Mouse (Mus musculus): ENCODE measurements around the gene Trpd52l3. TPM values are rescaled to one million over a fixed set of nuclear protein-coding genes. Genes with fewer than 3 reads are reported as not detected.

The Trpd52l3 gene
- polyA plus RNA-seq (2015; fragmentation: Nextera tagmentation; extraction: Ambion mirVana), result not detected in 2 replicates

GRCm38 (mm10) chr19:30003621-30004020, at the start of gene Trpd52l3:
Gene Trpd52l3 (plus strand): TSS chr19:30003790.
- WGBS, result 89% methylated on average over 9 of the region's 9 CpGs
- no peak for ATAC-seq (ENCODE audit: borderline replicate concordance, extremely low read depth, low FRiP score, low TSS enrichment)

GRCm38 (mm10) chr19:29953833-29954232, 49.8 kb upstream of the Trpd52l3 start:
- no peak for ATAC-seq (ENCODE audit: borderline replicate concordance, extremely low read depth, low FRiP score, low TSS enrichment)
- Histone ChIP-seq H3K9me3 (no peaks in the 10 kb centered on the region), H3K4me1 (0 out of 2 replicates have a peak, but pooled peaks cover 2% of the 10 kb centered on the region), H3K27ac (no peak overlapping the region), H3K9ac (no peak overlapping the region), H3K4me2 (no peak overlapping the region), H3K36me3 (no peaks in the 10 kb centered on the region), H3K4me3 (no peak overlapping the region), H3K27me3 (no peaks in the 10 kb centered on the region)
- 86% methylated on average over 3 of the region's 3 CpGs for WGBS

More at GRCm38 (mm10) chr19:30003621-30004020, at the start of gene Trpd52l3:
- Histone ChIP-seq H3K27me3 (no peaks in the 10 kb centered on the region), H3K9ac (no peak within 1 kb of the TSS), H3K27ac (no peak within 1 kb of the TSS), H3K9me3 (no peaks in the 10 kb centered on the region), H3K4me3 (no peak within 1 kb of the TSS), H3K36me3 (no peaks in the 10 kb centered on the region), H3K4me2 (no peak within 1 kb of the TSS), H3K4me1 (no peaks in the 10 kb centered on the region)

GRCm38 (mm10) chr19:29955454-29955853, 48.1 kb upstream of the Trpd52l3 start:
- no peaks in the 10 kb centered on the region for H3K9me3 ChIP-seq
- no peaks in the 10 kb centered on the region for H3K27me3 ChIP-seq
- no peak overlapping the region for H3K9ac ChIP-seq
- no peaks in the 10 kb centered on the region for H3K4me1 ChIP-seq
- no peak for ATAC-seq (ENCODE audit: borderline replicate concordance, extremely low read depth, low FRiP score, low TSS enrichment)
- 74% methylated on average over 2 of the region's 2 CpGs for WGBS
- H3K4me3 ChIP-seq, result no peak overlapping the region
- H3K27ac ChIP-seq, result no peak overlapping the region
- no peaks in the 10 kb centered on the region for H3K36me3 ChIP-seq
- H3K4me2 ChIP-seq, result no peak overlapping the region

DNA sequence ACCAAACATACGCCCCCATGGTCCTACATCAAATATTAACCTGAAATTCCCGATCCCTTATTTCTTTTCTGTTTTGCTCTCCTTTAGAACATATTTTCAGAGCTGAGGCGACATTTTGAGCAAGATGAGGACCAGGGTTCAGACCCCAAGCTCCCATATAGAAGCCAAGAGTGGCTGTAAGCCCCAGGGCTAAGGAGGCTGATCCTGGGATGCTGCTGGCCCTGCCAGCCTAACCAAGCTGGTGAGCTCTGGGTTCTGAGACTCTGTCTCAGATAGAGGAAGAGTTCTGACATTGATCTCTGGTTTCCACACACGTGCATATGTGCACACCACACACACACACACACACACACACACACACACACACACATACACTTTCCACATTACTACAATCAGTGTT, 42.7 kb upstream of the Trpd52l3 start:
- 75% methylated on average over 4 of the region's 4 CpGs for WGBS
- Histone ChIP-seq H3K4me1 (no peaks in the 10 kb centered on the region), H3K27me3 (no peaks in the 10 kb centered on the region), H3K36me3 (no peaks in the 10 kb centered on the region), H3K9me3 (no peaks in the 10 kb centered on the region), H3K4me2 (no peak overlapping the region), H3K9ac (no peak overlapping the region), H3K4me3 (no peak overlapping the region), H3K27ac (no peak overlapping the region)
- no peak for ATAC-seq (ENCODE audit: borderline replicate concordance, extremely low read depth, low FRiP score, low TSS enrichment)

GRCm38 (mm10) chr19:29961842-29962241, 41.7 kb upstream of the Trpd52l3 start:
- H3K36me3 ChIP-seq, result no peaks in the 10 kb centered on the region
- no peak for ATAC-seq (ENCODE audit: borderline replicate concordance, extremely low read depth, low FRiP score, low TSS enrichment)
- no peaks in the 10 kb centered on the region for H3K9me3 ChIP-seq
- H3K4me2 ChIP-seq, result no peak overlapping the region
- H3K9ac ChIP-seq, result no peak overlapping the region
- no peak overlapping the region for H3K4me3 ChIP-seq
- no peak overlapping the region for H3K27ac ChIP-seq
- no peaks in the 10 kb centered on the region for H3K27me3 ChIP-seq
- WGBS, result 65% methylated on average over 6 of the region's 6 CpGs
- no peaks in the 10 kb centered on the region for H3K4me1 ChIP-seq

DNA sequence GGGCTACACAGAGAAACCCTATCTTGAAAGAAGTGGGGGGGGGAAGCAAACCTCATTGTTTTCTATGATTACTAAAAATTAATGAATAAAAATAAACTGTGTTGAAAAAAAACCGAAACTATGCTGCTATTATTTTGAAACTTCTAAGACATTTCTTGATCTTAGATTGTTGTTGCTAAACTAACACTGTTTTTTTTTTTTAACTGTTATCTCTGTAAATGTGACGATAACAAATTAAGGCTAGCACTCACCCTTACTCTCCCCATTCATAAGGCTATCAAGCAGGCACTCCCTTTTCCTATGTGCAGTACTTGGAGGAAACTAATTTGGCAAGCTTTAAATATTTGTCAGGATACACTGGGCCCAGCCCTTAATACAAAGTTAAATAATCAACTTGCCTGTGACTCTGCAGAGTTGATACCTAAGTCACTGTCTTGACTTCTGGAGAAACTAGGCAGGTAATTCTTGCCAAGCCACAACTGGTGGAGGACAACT, 39.9 kb upstream of the Trpd52l3 start:
- Histone ChIP-seq H3K27me3 (no peaks in the 10 kb centered on the region), H3K4me1 (no peaks in the 10 kb centered on the region), H3K36me3 (no peaks in the 10 kb centered on the region), H3K4me3 (no peak overlapping the region), H3K9ac (no peak overlapping the region), H3K4me2 (no peak overlapping the region), H3K9me3 (no peaks in the 10 kb centered on the region), H3K27ac (no peak overlapping the region)
- WGBS, result 54% methylated on average over 2 of the region's 2 CpGs
- no peak for ATAC-seq (ENCODE audit: borderline replicate concordance, extremely low read depth, low FRiP score, low TSS enrichment)

GRCm38 (mm10) chr19:29967960-29968359, 35.6 kb upstream of the Trpd52l3 start:
- Histone ChIP-seq H3K9ac (no peak overlapping the region), H3K4me2 (no peak overlapping the region), H3K4me1 (no peaks in the 10 kb centered on the region), H3K27ac (no peak overlapping the region), H3K27me3 (no peaks in the 10 kb centered on the region), H3K36me3 (no peaks in the 10 kb centered on the region), H3K4me3 (no peak overlapping the region), H3K9me3 (no peaks in the 10 kb centered on the region)
- no peak for ATAC-seq (ENCODE audit: borderline replicate concordance, extremely low read depth, low FRiP score, low TSS enrichment)
- 64% methylated on average over 3 of the region's 3 CpGs for WGBS

- H3K4me3 ChIP-seq, result no peak overlapping the region
- no peaks in the 10 kb centered on the region for H3K36me3 ChIP-seq
- no peak overlapping the region for H3K9ac ChIP-seq
- 73% methylated on average over 5 of the region's 5 CpGs for WGBS
- H3K4me1 ChIP-seq, result no peaks in the 10 kb centered on the region
- H3K27me3 ChIP-seq, result no peaks in the 10 kb centered on the region
- ATAC-seq (ENCODE audit: borderline replicate concordance, extremely low read depth, low FRiP score, low TSS enrichment), result no peak
- H3K27ac ChIP-seq, result no peak overlapping the region
- H3K9me3 ChIP-seq, result no peaks in the 10 kb centered on the region
- no peak overlapping the region for H3K4me2 ChIP-seq
These were observed 30.2 kb upstream of the Trpd52l3 start for GRCm38 (mm10) chr19:29973396-29973795.

- 52% methylated on average over 2 of the region's 2 CpGs for WGBS
- no peak overlapping the region for H3K4me3 ChIP-seq
- H3K9me3 ChIP-seq, result no peaks in the 10 kb centered on the region
- H3K36me3 ChIP-seq, result no peaks in the 10 kb centered on the region
- no peak overlapping the region for H3K27ac ChIP-seq
- no peaks in the 10 kb centered on the region for H3K4me1 ChIP-seq
- H3K9ac ChIP-seq, result no peak overlapping the region
- H3K27me3 ChIP-seq, result no peaks in the 10 kb centered on the region
- ATAC-seq (ENCODE audit: borderline replicate concordance, extremely low read depth, low FRiP score, low TSS enrichment), result no peak
- no peak overlapping the region for H3K4me2 ChIP-seq
These were observed 24.7 kb upstream of the Trpd52l3 start for GRCm38 (mm10) chr19:29978847-29979246.

GRCm38 (mm10) chr19:29979452-29980089, 24.0 kb upstream of the Trpd52l3 start:
- no peak for ATAC-seq (ENCODE audit: borderline replicate concordance, extremely low read depth, low FRiP score, low TSS enrichment)
- no peaks in the 10 kb centered on the region for H3K9me3 ChIP-seq
- H3K27me3 ChIP-seq, result no peaks in the 10 kb centered on the region
- H3K4me3 ChIP-seq, result no peak overlapping the region
- H3K9ac ChIP-seq, result no peak overlapping the region
- H3K36me3 ChIP-seq, result no peaks in the 10 kb centered on the region
- no peak overlapping the region for H3K27ac ChIP-seq
- no peaks in the 10 kb centered on the region for H3K4me1 ChIP-seq
- H3K4me2 ChIP-seq, result no peak overlapping the region
- 78% methylated on average over 8 of the region's 8 CpGs for WGBS

GRCm38 (mm10) chr19:29984208-29985005, 19.2 kb upstream of the Trpd52l3 start:
- ATAC-seq (ENCODE audit: borderline replicate concordance, extremely low read depth, low FRiP score, low TSS enrichment), result no peak

GRCm38 (mm10) chr19:29986464-29987091, 17.0 kb upstream of the Trpd52l3 start:
- H3K9me3 ChIP-seq, result no peaks in the 10 kb centered on the region
- H3K27ac ChIP-seq, result no peak overlapping the region
- no peaks in the 10 kb centered on the region for H3K27me3 ChIP-seq
- H3K9ac ChIP-seq, result no peak overlapping the region
- H3K4me3 ChIP-seq, result no peak overlapping the region
- H3K36me3 ChIP-seq, result no peaks in the 10 kb centered on the region
- WGBS, result 83% methylated on average over 12 of the region's 12 CpGs
- no peak overlapping the region for H3K4me2 ChIP-seq
- ATAC-seq (ENCODE audit: borderline replicate concordance, extremely low read depth, low FRiP score, low TSS enrichment), result no peak
- no peaks in the 10 kb centered on the region for H3K4me1 ChIP-seq

More at GRCm38 (mm10) chr19:29984208-29985005, 19.2 kb upstream of the Trpd52l3 start:
- Histone ChIP-seq H3K4me1 (no peaks in the 10 kb centered on the region), H3K27ac (no peak overlapping the region), H3K4me3 (no peak overlapping the region), H3K4me2 (no peak overlapping the region), H3K9ac (no peak overlapping the region), H3K27me3 (no peaks in the 10 kb centered on the region), H3K9me3 (no peaks in the 10 kb centered on the region), H3K36me3 (no peaks in the 10 kb centered on the region)
- WGBS, result 75% methylated on average over 16 of the region's 16 CpGs
